Mouse (Mus musculus) midbrain, embryonic 15.5 days (tissue): Measurements from ENCODE around the gene Ogg1. TPM values are rescaled to one million over a fixed set of nuclear protein-coding genes. Genes with fewer than 3 reads are reported as not detected.
A peak's percentile ranks its signal among the peaks of the same experiment; 100 is the strongest.

Experiments
- ATAC-seq: fragments of 200-750 bp; cut with Nextera tagmentation; replicated peaks from 2 replicates; pipeline ENCODE4 v1.8.0; 2017; ENCODE audit warnings: moderate TSS enrichment
- H3K27ac ChIP-seq: fragments of 300-500 bp; sonication (generic); 2 replicates; pipeline ENCODE4 v1.5.1; 2015; ENCODE audit warnings: mild to moderate bottlenecking, inconsistent platforms
- H3K27me3 ChIP-seq: fragments of 300-500 bp; sonication (generic); replicated peaks from 2 replicates; pipeline ENCODE4 v1.6.1; 2015; ENCODE audit warnings: inconsistent platforms
- H3K36me3 ChIP-seq: fragments of 300-500 bp; sonication (generic); replicated peaks from 2 replicates; pipeline ENCODE4 v1.6.1; 2015; ENCODE audit warnings: inconsistent platforms
- H3K4me1 ChIP-seq: fragments of 300-500 bp; sonication (generic); 2 replicates; pipeline ENCODE4 v1.6.1; 2015; ENCODE audit warnings: inconsistent platforms
- H3K4me2 ChIP-seq: fragments of 300-500 bp; sonication (generic); 2 replicates; pipeline ENCODE4 v1.6.1; 2015; ENCODE audit warnings: inconsistent platforms, mild to moderate bottlenecking, moderate library complexity
- H3K4me3 ChIP-seq: fragments of 300-500 bp; sonication (generic); 2 replicates; pipeline ENCODE4 v1.5.1; 2015; ENCODE audit warnings: mild to moderate bottlenecking, inconsistent platforms
- H3K9ac ChIP-seq: fragments of 300-500 bp; sonication (generic); 2 replicates; pipeline ENCODE4 v1.6.1; 2015; ENCODE audit warnings: mild to moderate bottlenecking, inconsistent platforms
- H3K9me3 ChIP-seq: fragments of 300-500 bp; sonication (generic); 2 replicates; pipeline ENCODE4 v1.6.1; 2016; ENCODE audit warnings: inconsistent platforms
- WGBS: fragments of 180-500 bp; shearing (Covaris S2); methylation state at CpG from one replicate; pipeline ENCODE4 v1.1.7; 2015; ENCODE audit warnings: mixed read lengths; 5-methylcytosine and 5-hydroxymethylcytosine counted together
- polyA plus RNA-seq: library from polyadenylated mRNA; unstranded; fragments of >200 nt; fragmentation: Nextera tagmentation; extraction: Ambion mirVana; gene quantifications from 2 replicates; pipeline ENCODE4 v1.2.1, GENCODE M21; 2015

Ogg1 gene
- polyA plus RNA-seq, 1 experiment from 2014 or later: 9.6 TPM

- H3K27ac ChIP-seq: no peak overlapping the region
- WGBS: 74% methylated on average over 3 of the region's 3 CpGs
These were observed 26.0 kb downstream of the Ogg1 start for GRCm38 (mm10) chr6:113352820-113353219.

GRCm38 (mm10) chr6:113353696-113354095, 26.9 kb downstream of the Ogg1 start:
- H3K4me3 ChIP-seq: no peak overlapping the region
- WGBS: 77% methylated on average over 3 of the region's 3 CpGs
- H3K27ac ChIP-seq: no peak overlapping the region

More at GRCm38 (mm10) chr6:113352820-113353219, 26.0 kb downstream of the Ogg1 start:
- Histone ChIP-seq H3K9me3 (no peaks in the 10 kb centered on the region), H3K27me3 (no peaks in the 10 kb centered on the region), H3K9ac (no peak overlapping the region), H3K4me3 (no peak overlapping the region), H3K36me3 (no peaks in the 10 kb centered on the region), H3K4me1 (no peaks in the 10 kb centered on the region), H3K4me2 (no peak overlapping the region)
- no peak for ATAC-seq

GRCm38 (mm10) chr6:113361476-113361875, 34.7 kb downstream of the Ogg1 start:
- Histone ChIP-seq H3K9ac (no peak overlapping the region), H3K4me1 (no peaks in the 10 kb centered on the region), H3K36me3 (peaks cover 3% of the 10 kb centered on the region; the same call in 1 of the 2 replicates), H3K27ac (no peak overlapping the region), H3K4me2 (no peak overlapping the region), H3K4me3 (no peak overlapping the region), H3K9me3 (no peaks in the 10 kb centered on the region), H3K27me3 (no peaks in the 10 kb centered on the region)
- 80% methylated on average over 4 of the region's 4 CpGs for WGBS
- no peak for ATAC-seq

More at GRCm38 (mm10) chr6:113353696-113354095, 26.9 kb downstream of the Ogg1 start:
- Histone ChIP-seq H3K36me3 (no peaks in the 10 kb centered on the region), H3K27me3 (no peaks in the 10 kb centered on the region), H3K4me2 (no peak overlapping the region), H3K9me3 (no peaks in the 10 kb centered on the region), H3K9ac (no peak overlapping the region), H3K4me1 (no peaks in the 10 kb centered on the region)
- no peak for ATAC-seq

GRCm38 (mm10) chr6:113362241-113362640, 35.5 kb downstream of the Ogg1 start:
- WGBS: 93% methylated on average over 1 of the region's 1 CpGs
- no peak for ATAC-seq
- Histone ChIP-seq H3K36me3 (peaks cover 3% of the 10 kb centered on the region; the same call in 1 of the 2 replicates), H3K4me2 (no peak overlapping the region), H3K27ac (no peak overlapping the region), H3K4me1 (no peaks in the 10 kb centered on the region), H3K27me3 (no peaks in the 10 kb centered on the region), H3K4me3 (no peak overlapping the region), H3K9me3 (no peaks in the 10 kb centered on the region), H3K9ac (no peak overlapping the region)

- H3K4me2 ChIP-seq: no peak overlapping the region
- ATAC-seq: no peak
- H3K9me3 ChIP-seq: no peaks in the 10 kb centered on the region
- H3K4me3 ChIP-seq: no peak overlapping the region
- H3K27me3 ChIP-seq: no peaks in the 10 kb centered on the region
- no peak overlapping the region for H3K27ac ChIP-seq
- H3K36me3 ChIP-seq: peaks cover 13% of the 10 kb centered on the region
- H3K4me1 ChIP-seq: no peaks in the 10 kb centered on the region
- WGBS: 78% methylated on average over 8 of the region's 8 CpGs
- H3K9ac ChIP-seq: no peak overlapping the region
These were observed 37.9 kb downstream of the Ogg1 start for GRCm38 (mm10) chr6:113364518-113365135.

GRCm38 (mm10) chr6:113366639-113367038, 39.9 kb downstream of the Ogg1 start:
- Histone ChIP-seq H3K9ac (no peak overlapping the region), H3K4me2 (no peak overlapping the region), H3K4me3 (no peak overlapping the region), H3K36me3 (peaks cover 34% of the 10 kb centered on the region), H3K27me3 (no peaks in the 10 kb centered on the region), H3K27ac (no peak overlapping the region), H3K9me3 (no peaks in the 10 kb centered on the region), H3K4me1 (no peaks in the 10 kb centered on the region)
- no peak for ATAC-seq
- WGBS: 96% methylated on average over 6 of the region's 6 CpGs

DNA sequence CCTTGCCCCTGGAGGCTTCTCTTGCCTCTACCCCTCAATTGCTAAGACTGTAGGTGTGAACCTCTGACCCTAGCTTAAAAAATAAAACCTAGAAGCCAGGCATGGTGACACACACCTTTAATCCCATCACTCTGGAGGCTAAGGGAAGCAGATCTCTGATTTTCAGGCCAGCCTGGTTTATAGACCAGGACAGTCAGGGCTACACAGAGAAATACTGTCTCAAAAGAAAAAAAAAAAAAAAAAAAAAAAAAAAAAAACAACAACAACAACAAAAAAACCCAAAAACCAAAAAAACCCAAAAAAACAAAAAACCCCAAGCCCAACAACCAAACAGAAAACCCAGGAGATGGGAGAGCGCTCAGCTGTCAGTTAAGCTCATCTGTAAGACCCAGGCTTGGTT, 40.8 kb downstream of the Ogg1 start:
- Histone ChIP-seq H3K4me1 (no peaks in the 10 kb centered on the region), H3K9ac (no peak overlapping the region), H3K27me3 (no peaks in the 10 kb centered on the region), H3K4me2 (no peak overlapping the region), H3K27ac (no peak overlapping the region), H3K9me3 (no peaks in the 10 kb centered on the region), H3K36me3 (peaks cover 41% of the 10 kb centered on the region), H3K4me3 (no peak overlapping the region)
- no peak for ATAC-seq
- 98% methylated on average over 1 of the region's 1 CpGs for WGBS

- 88% methylated on average over 7 of the region's 7 CpGs for WGBS
These were observed 41.4 kb downstream of the Ogg1 start for GRCm38 (mm10) chr6:113368124-113368523.

DNA sequence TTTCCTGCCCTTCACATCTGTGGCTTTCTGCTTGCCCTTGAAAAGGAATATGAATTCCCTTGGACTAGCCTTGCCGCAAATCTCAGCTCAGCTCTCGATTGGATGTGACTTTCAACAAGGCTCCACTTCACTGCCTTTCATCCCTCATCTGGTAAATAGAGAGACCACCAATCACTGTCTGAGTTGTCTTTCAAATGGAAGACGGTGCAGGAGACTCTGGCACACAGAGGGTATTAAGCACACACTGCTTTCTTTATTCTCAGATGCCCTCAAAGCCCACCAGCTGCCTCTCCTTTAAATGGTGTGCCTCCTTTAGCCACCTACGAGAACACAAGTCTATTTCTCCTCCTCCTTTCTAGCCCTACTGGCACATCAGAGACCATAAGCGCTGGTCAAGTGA, 41.8 kb downstream of the Ogg1 start:
- peaks cover 51% of the 10 kb centered on the region for H3K36me3 ChIP-seq
- no peak overlapping the region for H3K4me3 ChIP-seq
- H3K9me3 ChIP-seq: no peaks in the 10 kb centered on the region
- H3K9ac ChIP-seq: no peak overlapping the region
- no peaks in the 10 kb centered on the region for H3K27me3 ChIP-seq
- no peak overlapping the region for H3K4me2 ChIP-seq
- ATAC-seq: no peak
- WGBS: 77% methylated on average over 5 of the region's 5 CpGs
- no peaks in the 10 kb centered on the region for H3K4me1 ChIP-seq
- H3K27ac ChIP-seq: no peak overlapping the region

More at GRCm38 (mm10) chr6:113368124-113368523, 41.4 kb downstream of the Ogg1 start:
- Histone ChIP-seq H3K4me2 (no peak overlapping the region), H3K9ac (no peak overlapping the region), H3K36me3 (peaks cover 46% of the 10 kb centered on the region), H3K27me3 (no peaks in the 10 kb centered on the region), H3K4me3 (no peak overlapping the region), H3K9me3 (no peaks in the 10 kb centered on the region), H3K27ac (no peak overlapping the region), H3K4me1 (no peaks in the 10 kb centered on the region)
- ATAC-seq: no peak

DNA sequence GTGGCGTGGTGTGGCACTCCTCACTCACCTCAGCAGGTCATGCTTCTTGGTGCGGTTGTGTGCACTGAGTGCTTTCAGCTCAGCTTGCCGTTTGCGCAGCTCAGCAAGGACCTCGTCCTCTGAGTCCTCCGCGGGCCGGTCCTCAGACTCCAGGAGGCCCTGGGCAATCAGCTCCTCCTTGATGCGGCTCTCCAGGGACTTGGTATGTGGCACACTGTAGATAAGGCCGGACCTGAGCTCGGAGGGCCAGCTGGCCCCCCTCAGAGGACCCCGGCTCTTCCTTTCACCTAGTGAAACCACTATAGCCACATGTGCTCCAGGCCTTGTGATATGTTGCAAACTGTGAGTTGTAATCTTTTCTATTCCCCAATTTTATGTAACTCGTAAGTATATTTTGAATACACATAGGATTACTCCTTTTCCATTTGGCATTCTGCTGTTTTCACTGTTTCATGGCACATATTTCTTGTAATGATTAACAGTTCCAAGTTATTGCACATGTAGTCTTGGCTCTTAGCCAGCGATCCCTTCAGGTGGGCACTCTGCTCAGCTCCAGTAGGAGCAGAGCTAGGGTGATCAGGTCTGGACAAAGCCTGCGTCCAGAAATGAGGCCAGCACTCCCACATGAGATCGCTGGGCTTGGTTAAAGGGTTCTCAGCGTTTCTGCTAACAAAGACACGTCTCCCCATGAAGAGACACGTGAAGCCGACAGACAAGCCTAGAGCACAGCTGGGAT, 43.6 kb downstream of the Ogg1 start:
- Histone ChIP-seq H3K27ac (no peak overlapping the region), H3K27me3 (no peaks in the 10 kb centered on the region), H3K4me1 (no peaks in the 10 kb centered on the region), H3K4me2 (no peak overlapping the region), H3K4me3 (no peak overlapping the region), H3K36me3 (peaks cover 62% of the 10 kb centered on the region), H3K9ac (no peak overlapping the region), H3K9me3 (no peaks in the 10 kb centered on the region)
- WGBS: 95% methylated on average over 20 of the region's 20 CpGs
- no peak for ATAC-seq

GRCm38 (mm10) chr6:113373491-113373890, 46.7 kb downstream of the Ogg1 start:
- Histone ChIP-seq H3K9ac (no peak overlapping the region), H3K27me3 (no peaks in the 10 kb centered on the region), H3K4me2 (no peak overlapping the region), H3K4me3 (no peak overlapping the region), H3K36me3 (peaks cover 62% of the 10 kb centered on the region), H3K27ac (no peak overlapping the region), H3K4me1 (peaks cover 12% of the 10 kb centered on the region), H3K9me3 (no peaks in the 10 kb centered on the region)
- ATAC-seq: no peak
- 95% methylated on average over 4 of the region's 4 CpGs for WGBS

DNA sequence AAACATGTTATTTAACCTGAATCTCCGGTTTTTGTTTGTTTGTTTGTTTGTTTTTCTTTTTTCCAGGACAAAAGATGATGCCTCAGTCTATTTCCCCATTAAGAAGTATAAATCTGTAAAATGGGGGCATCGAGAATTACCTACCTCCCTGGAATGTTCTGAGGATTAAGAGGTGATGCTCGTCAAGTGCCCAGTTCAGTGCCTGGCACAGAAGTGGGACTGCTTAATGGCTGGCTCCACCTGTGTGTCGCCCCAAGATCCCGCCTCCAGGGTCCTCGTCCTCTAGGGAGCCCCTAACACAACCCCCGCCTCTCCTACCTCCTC, 50.4 kb downstream of the Ogg1 start:
- Histone ChIP-seq H3K9ac (peak overlapping the region; percentile 98), H3K27me3 (no peaks in the 10 kb centered on the region), H3K4me1 (peaks cover 26% of the 10 kb centered on the region), H3K27ac (peak overlapping the region; percentile 97), H3K9me3 (no peaks in the 10 kb centered on the region), H3K4me3 (peak overlapping the region; percentile 100), H3K4me2 (peak overlapping the region; percentile 95), H3K36me3 (peaks cover 47% of the 10 kb centered on the region)
- no peak for ATAC-seq
- 8% methylated on average over 7 of the region's 7 CpGs for WGBS
